Mouse (Mus musculus): Measurements from ENCODE around the gene Gstcd.

DNA sequence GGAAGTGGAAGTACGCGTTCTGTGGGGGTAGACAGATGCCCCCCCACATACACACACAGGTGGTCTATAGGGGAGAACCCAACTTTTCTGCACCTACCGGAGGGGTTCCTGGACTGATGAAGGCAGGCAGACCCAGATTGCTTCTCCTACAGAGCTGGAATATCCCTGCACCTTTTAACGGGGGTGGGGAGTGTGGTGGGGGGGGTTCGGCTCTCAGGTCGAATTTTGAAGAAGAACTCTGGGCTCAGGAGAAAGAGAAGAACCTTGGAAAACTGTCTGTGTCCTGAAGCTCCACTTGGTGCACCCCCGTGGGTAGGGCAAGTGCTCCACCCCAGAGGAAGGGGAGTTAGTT, 141.3 kb downstream of the Gstcd start:
- TF ChIP-seq POLR2A (IDR thresholded peaks at IDR 0.05; ENCODE audit: low read depth, low read length) (no peak), CTCF (IDR thresholded peaks at IDR 0.05; ENCODE audit: extremely low read depth, insufficient read length, insufficient replicate concordance, low read depth, low read length) (no peak)

All from small intestine, adult 2 months (tissue).